Mouse (Mus musculus): Measurements from ENCODE around the gene Ltb4r2.

Gene Ltb4r2

DNA sequence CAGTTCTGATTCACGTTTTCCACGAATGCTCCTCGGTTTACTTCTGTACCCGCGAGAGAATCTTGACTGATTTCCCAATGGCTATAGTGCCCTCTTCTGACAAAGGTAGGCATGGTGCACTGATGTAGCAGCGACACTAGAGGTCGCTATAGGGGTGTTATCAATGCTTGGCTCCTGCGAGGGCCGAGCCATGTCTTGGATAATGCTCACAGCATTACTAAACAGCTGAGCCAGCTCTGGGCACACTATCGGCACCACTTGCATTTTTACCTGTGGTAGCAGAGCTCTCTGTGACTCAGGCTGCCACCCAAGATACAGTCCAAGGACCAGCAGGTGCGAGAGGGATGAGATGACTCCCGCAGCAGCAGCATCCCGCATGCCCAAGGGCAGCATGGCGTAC lies 20.1 kb downstream of the Ltb4r2 start:
- no peak for DNase-seq (ENCODE audit: low spot score)

DNA sequence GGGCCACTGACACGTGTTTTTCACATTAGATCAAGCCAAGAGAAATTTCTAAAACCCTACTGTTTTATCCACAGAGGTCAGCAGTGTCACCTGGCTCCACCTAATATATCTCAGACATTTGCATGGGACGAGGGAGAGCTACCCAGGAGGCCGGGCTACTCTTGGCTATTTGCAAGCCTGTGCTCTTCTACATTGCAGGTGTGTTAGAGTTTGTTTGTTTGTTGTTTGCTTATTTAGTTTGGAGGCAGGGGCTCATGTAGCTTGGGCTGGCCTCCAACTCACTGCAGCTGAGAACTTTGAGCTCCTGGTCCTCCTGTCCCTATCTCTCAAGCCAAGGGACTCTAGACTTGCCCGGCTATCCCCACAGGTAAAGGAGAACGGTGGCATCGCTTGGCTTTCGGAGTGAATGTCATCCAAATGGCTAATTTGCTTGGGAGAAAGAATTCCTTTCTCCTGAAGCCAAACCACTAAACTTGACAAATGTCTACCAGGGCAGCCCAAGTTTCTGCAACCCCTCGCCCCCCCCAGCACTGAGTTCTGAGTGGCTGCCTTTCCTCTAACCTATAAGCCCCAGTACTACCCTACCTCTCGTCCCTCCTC lies 21.2 kb downstream of the Ltb4r2 start:
- DNase-seq (ENCODE audit: low spot score): no peak

DNA sequence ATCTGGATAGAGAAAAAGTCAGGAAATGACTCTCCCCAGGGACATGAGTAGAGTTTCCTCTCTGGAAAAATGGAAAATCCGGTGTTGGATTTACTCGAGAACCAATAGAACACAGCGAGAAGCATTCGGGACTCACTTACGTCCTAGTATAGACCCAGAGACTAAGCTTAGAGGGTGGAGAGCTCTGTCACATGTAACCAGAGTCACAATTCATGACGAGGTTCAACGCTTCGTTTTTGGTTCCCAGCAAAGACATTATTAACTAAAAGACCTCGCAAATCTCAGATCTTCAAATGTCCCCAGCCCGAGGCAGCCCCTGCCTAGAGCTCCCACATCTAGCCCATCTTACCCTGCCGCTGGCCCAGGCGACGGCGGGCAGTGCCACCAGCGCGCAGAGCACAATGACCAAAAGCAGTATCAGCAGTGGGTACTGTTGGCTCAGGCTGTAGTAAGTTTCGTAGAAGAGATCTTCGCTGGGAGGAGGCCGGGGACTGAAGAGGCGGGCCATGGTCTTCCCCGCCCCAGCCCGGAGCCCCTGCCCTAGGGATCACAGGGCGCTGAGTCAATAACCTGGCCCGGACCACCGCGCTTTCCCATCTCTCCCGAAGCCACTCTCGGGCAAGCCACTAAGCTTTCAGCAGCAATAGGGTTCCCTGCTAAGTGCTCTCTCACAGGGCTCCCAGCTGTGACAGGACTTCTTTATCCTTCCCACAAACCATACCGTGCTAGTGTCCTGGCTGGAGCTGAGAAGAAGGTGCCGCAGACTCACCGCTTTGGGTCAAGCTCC lies 22.1 kb downstream of the Ltb4r2 start:
- peak; percentile 9 for DNase-seq (ENCODE audit: low spot score)

DNA sequence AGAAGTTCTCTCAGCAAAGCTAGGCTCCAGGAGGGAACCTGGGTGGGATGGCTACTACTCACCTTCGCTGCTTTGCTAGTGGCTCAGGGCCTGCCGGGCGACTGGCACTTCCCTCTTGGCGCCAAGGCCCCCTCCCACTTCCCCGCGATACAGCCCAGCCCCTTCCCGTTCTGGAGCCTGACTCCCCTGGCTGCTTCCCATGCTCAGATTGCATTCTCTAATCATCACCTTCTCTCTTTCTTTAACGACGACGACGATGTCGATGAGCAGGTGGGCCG lies 22.7 kb downstream of the Ltb4r2 start, which contains the start of gene Adcy4:
Adcy4 (minus strand) TSS at position 138 of the 278 bp plus-strand sequence.
- DNase-seq (ENCODE audit: low spot score): peak; percentile 8

DNA sequence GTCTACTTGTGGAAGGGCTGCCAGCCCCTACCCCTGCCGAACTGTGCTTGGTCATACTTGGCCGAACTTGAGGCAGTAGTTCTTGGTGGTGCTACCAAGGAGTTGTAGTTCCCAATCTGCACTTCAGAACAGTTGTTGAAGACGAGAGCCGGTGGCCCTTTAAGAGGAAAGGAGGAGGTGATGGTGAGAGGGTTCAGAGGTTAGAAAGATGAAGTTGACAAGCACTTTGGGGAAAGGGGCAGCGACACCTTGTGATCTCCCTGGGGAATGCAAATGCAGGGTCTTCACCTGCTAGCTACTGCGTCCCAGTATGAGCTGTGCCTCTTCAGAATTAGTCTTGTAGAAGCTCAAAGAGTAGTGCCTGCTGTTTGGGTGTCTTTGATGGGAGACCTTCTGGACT lies 24.0 kb downstream of the Ltb4r2 start:
- no peak for DNase-seq (ENCODE audit: low spot score)

DNA sequence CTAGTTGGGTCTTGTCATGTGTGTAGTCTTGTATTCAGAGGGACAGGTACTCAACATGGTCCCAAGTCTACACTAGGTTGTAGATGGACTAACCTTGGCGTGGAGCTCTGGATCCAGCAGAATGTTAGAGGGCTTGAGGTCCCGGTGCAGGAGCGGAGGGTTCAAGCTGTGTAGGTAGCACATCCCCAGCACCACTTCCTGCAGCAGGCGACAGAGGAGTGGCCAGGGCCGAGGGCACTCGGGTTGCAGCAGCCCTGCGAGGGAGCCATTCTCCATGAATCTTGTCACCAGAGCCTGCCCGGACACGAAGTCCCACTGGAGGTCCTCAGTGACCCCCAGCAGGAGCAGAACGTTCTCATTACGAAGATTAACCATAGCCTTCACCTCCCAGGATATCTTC lies 26.5 kb downstream of the Ltb4r2 start:
- DNase-seq (ENCODE audit: low spot score): no peak

DNA sequence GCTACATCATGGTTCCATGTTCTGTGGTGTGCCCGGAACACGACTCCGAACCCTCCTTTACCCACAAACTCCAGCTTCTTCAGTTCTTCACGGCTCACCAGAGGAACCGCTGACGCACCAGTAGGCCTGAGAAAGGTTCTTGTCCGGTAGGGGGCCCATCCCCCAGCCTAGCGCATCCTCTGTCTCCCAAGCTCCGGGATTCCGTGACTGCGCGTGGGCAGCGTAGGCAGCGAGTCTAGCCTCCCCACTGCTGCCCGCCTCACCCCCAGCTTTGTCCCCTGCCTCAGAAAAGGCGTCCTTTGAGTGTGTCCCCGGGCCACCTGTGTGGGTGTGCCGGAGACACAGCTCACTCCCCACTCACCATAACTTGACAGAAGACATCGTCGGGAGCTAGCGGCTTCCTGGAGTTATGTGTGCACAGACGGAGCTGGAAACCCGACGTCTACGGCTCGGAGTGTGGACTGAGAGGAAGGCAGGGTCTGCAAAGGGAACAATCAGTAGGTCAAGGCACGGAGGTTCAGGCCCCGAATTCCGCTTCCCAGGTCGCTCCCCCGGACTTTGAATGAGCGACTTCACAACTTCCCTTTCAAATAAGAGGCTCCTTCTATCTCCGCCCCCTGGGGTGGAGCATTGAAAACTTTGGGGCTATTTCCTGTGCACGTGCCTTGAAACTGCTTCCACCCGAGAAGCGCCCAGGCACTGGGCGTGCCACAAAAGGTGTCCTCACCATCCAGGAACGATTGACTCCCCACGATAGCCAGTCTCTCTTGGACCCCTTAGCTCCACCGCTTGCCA lies 27.2 kb downstream of the Ltb4r2 start, which contains the start of gene Ripk3:
Ripk3 (minus strand) TSS at position 610 of the 795 bp plus-strand sequence.
- DNase-seq (ENCODE audit: low spot score): no peak

DNA sequence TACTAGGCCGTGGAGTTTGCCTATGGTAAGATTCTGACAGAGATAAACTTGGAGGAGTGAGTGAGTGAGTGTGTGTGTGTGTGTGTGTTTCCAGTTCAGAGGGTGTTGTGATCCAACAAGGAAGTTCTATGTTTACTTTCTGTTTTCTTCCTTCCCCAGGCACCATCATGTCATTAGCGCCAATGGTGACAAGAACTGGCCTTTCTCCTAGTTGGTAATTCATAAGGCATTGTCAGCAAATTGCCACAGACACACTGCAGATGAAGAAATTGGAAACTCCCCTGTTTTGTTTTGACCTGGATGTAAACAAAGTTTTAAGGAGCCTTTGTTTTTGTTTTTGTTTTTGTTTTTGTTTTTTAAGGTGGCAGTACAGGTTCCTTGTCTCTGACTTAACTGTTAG lies 32.2 kb downstream of the Ltb4r2 start:
- no peak for DNase-seq (ENCODE audit: low spot score)

DNA sequence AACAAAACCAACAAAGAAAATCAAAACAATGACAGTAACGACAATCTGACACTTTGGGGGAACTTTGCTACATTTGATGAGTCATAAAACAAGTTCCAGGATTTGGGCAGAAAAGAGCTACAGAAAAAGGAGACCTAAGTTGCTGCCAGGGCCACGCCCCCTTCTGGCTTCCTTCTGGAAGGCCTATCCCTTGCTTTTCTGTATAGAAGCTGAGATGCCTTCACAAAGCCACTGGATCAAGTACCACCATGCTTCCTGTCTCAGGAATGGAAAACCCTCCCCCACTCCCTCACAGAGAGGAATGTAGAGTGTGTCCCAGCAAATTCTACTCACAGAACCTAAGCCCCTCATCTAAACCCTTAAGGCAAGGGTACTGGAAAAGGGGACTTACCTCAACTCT lies 32.7 kb downstream of the Ltb4r2 start:
- DNase-seq (ENCODE audit: low spot score): no peak

DNA sequence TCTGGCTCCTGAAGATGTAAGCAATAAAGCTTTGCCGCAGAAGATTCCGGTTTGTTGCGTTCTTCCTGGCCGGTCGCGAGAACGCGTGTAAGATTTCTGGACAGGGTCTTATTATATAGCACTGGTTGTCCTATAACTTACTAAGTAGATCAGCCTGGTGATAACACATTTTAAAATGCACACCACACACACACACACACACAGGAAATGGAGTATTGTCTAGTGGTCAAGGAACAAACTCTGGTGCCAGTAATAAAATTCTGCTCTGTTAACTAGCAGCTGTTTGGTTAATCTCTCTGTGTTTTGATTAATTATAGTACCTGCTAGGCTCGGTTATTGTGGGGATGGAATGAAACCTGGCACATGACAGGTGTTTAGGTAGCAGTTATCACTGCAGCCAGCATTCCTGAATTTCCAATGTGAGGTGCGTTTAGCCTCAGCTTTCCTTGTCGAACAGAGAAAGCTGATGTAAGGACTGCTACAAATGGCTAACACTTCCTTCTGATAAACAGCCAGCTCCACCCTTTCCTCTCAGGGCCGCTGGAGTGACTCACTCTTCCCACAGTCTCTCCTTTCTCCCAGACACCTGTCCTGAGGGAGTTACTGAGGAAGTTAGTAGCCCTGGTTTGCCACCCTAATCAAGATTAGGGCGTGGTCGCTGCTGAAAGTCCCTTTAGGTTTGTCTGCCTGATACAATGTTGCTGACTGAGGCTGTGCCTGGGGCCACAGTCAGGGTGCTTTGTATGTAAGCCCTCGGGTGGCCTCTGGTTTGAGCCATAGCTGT lies 34.3 kb downstream of the Ltb4r2 start:
- no peak for DNase-seq (ENCODE audit: low spot score)

Data from urinary bladder, postnatal 10 days (tissue).